Comparison of ENCODE assay signal across 9 mouse cellular contexts in genomic region chr4:136242065-136242703, GRCm38 (mm10). TPM values are rescaled to one million over a fixed set of nuclear protein-coding genes. Genes with fewer than 3 reads are reported as not detected.
DNase-seq lines count a peak whose midpoint lies in the region.
"Had no signal": no experiment of that assay in that cellular context is flagged by ENCODE, and none has a peak within 500 bp of the region (broad histone marks: within the 10 kb centered on the region; RNA-seq: fewer than 3 reads in every experiment).

No protein-coding gene starts in this region.

- intact Hi-C loops in gastrocnemius, postnatal 36 days (cut with DNase I) = loop anchor here (5.0 kb wide), 1 partner anchor 80 kb away; no protein-coding TSS in a partner anchor

- peak; percentile 91 for DNase-seq in heart, adult 11 months
- DNase-seq in heart, adult 9 months (ENCODE audit: low spot score in 2 of 2) = no peak
- peak; percentile 30 for DNase-seq in retina, embryonic 14.5 days (ENCODE audit: low spot score)
- no peak for DNase-seq in retina, postnatal 1 day
- DNase-seq in kidney, postnatal 10 days = peak; percentile 63
- DNase-seq in frontal cortex, adult 2 months (ENCODE audit: extremely low spot score in 1 of 2, low spot score in 1 of 2) = no peak
- no peak for DNase-seq in gastrocnemius, postnatal 36 days
- no peak for DNase-seq in spleen, postnatal 14 days (ENCODE audit: low spot score in 2 of 2)

RNA-seq across cellular contexts. Expression of gene Tcea3, which starts 5.3 kb away (rescaled TPM):
- polyA plus RNA-seq in frontal cortex, adult 2 months (2012; rRNA removed) = 0.86 and 0.99 TPM in 2 replicates
- total RNA-seq in gastrocnemius, postnatal 36 days (2021) = 100 to 1,000 TPM; 272 to 347 TPM

RNA-seq across cellular contexts. Expression of gene Asap3, which starts 36.0 kb away (rescaled TPM):
- polyA plus RNA-seq in frontal cortex, adult 2 months (2012; rRNA removed) = 4.3 and 4.6 TPM in 2 replicates
- 1 to 10 TPM; 1.8 to 2.1 TPM for total RNA-seq in gastrocnemius, postnatal 36 days (2021)
- total RNA-seq: monocyte, adult 5-6 weeks had no signal

RNA-seq across cellular contexts. Expression of gene Zfp46, which starts 42.3 kb away (rescaled TPM):
- polyA plus RNA-seq in frontal cortex, adult 2 months (2012; rRNA removed) = 58.5 and 68.6 TPM in 2 replicates
- 10 to 100 TPM; 19.7 to 22.4 TPM for total RNA-seq in gastrocnemius, postnatal 36 days (2021)

Comparison
In these comparisons a context has a peak if more than half of its experiments do, and no peak if none do; other contexts are left out.
1. DNase-seq: peak in heart, adult 11 months (single experiment), retina, embryonic 14.5 days (single experiment) and kidney, postnatal 10 days (single experiment); none in heart, adult 9 months (0 of 2), retina, postnatal 1 day (single experiment), frontal cortex, adult 2 months (0 of 2), gastrocnemius, postnatal 36 days (0 of 2) and spleen, postnatal 14 days (0 of 2).